ENCODE assay signal across 8 mouse cellular contexts in genomic region chr7:35233861-35234260, GRCm38 (mm10). TPM values are rescaled to one million over a fixed set of nuclear protein-coding genes. Genes with fewer than 3 reads are reported as not detected.
DNase-seq lines count a peak whose midpoint lies in the region; ATAC-seq and TF ChIP-seq lines count a peak whose summit lies in the region.

No protein-coding gene starts in this region.

- H3K9me3 ChIP-seq in heart, embryonic 13.5 days = no peaks in the 10 kb centered on the region
- H3K9me3 ChIP-seq in ES-E14 (ENCODE audit: control insufficient read depth, insufficient read depth, low read depth, low read length) = no peaks in the 10 kb centered on the region
- H3K9me3 ChIP-seq in forebrain, embryonic 11.5 days (ENCODE audit: control insufficient read depth, low read length) = no peaks in the 10 kb centered on the region
- H3K9me3 ChIP-seq in liver, embryonic 15.5 days (replicated peaks) = no peaks in the 10 kb centered on the region

- DNase-seq in heart, adult 9 months (ENCODE audit: low spot score in 2 of 2) = no peak
- DNase-seq in ES-E14 (ENCODE audit: low read depth, low spot score) = no peak
- no peak for DNase-seq in forebrain, embryonic 11.5 days (ENCODE audit: low spot score)
- DNase-seq in right cerebral cortex, postnatal 4 days = no peak
- DNase-seq in left cerebral cortex, postnatal 4 days = no peak
- DNase-seq in urinary bladder, adult 18-20 months (ENCODE audit: low spot score in 2 of 2) = no peak

- peak overlapping the region; percentile 83 for H3K9ac ChIP-seq in heart, embryonic 13.5 days
- H3K9ac ChIP-seq in ES-E14 (ENCODE audit: insufficient read depth, low read depth, low read length, poor library complexity, severe bottlenecking) = peak overlapping the region; percentile 70
- peak overlapping the region; percentile 66 for H3K9ac ChIP-seq in forebrain, embryonic 11.5 days (ENCODE audit: low read length)
- H3K9ac ChIP-seq in liver, embryonic 15.5 days = peak overlapping the region; percentile 43

- peak overlapping the region; percentile 85 for H3K27ac ChIP-seq in heart, embryonic 13.5 days (replicated peaks)
- no peak overlapping the region for H3K27ac ChIP-seq in ES-E14 (ENCODE audit: insufficient read depth, low read depth, low read length, poor library complexity, severe bottlenecking)
- peak overlapping the region; percentile 76; the same call in 1 of the 2 replicates for H3K27ac ChIP-seq in forebrain, embryonic 11.5 days (ENCODE audit: low read depth, low read length)
- H3K27ac ChIP-seq in liver, embryonic 15.5 days (replicated peaks) = no peak overlapping the region

- in situ Hi-C loops in ES-E14 (cut with MboI; ENCODE audit: low sequenced_read_pairs in 2 of 2, unreplicated experiment in 2 of 2) = no loop called here

- H3K36me3 ChIP-seq in heart, embryonic 13.5 days = no peaks in the 10 kb centered on the region
- no peaks in the 10 kb centered on the region for H3K36me3 ChIP-seq in ES-E14 (ENCODE audit: control insufficient read depth, insufficient read depth, low read length, poor library complexity, severe bottlenecking)
- no peaks in the 10 kb centered on the region for H3K36me3 ChIP-seq in forebrain, embryonic 11.5 days (ENCODE audit: control insufficient read depth, insufficient read depth, low read length)
- no peaks in the 10 kb centered on the region for H3K36me3 ChIP-seq in liver, embryonic 15.5 days (replicated peaks)

- 45% methylated on average over 12 of the region's 12 CpGs for WGBS in heart, embryonic 13.5 days
- 49% methylated on average over 12 of the region's 12 CpGs for WGBS in forebrain, embryonic 11.5 days
- WGBS in liver, embryonic 15.5 days (ENCODE audit: insufficient replicate concordance) = 53% methylated on average over 12 of the region's 12 CpGs

- peak overlapping the region; percentile 72 for H3K4me2 ChIP-seq in heart, embryonic 13.5 days
- H3K4me2 ChIP-seq in forebrain, embryonic 11.5 days (ENCODE audit: low read depth, low read length, severe bottlenecking) = peak overlapping the region; percentile 47
- peak overlapping the region; percentile 73 for H3K4me2 ChIP-seq in liver, embryonic 15.5 days

- peak overlapping the region; percentile 72 for H3K4me3 ChIP-seq in heart, embryonic 13.5 days
- peak overlapping the region; percentile 58 to 63 for H3K4me3 ChIP-seq in ES-E14 (ENCODE audit: insufficient read depth in 1 of 2, low read depth in 1 of 2, low read length in 2 of 2, poor library complexity in 1 of 2, severe bottlenecking in 1 of 2)
- H3K4me3 ChIP-seq in forebrain, embryonic 11.5 days (ENCODE audit: low read depth, low read length) = peak overlapping the region; percentile 55
- H3K4me3 ChIP-seq in liver, embryonic 15.5 days (replicated peaks) = peak overlapping the region; percentile 64

- peaks cover 6% of the 10 kb centered on the region for H3K4me1 ChIP-seq in heart, embryonic 13.5 days
- H3K4me1 ChIP-seq in ES-E14 (ENCODE audit: control insufficient read depth in 2 of 2, insufficient read depth in 2 of 2, low read length in 2 of 2, poor library complexity in 1 of 2) = peaks cover 0 to 4% of the 10 kb centered on the region in 2 experiments; a peak in 1 of 4 replicates
- H3K4me1 ChIP-seq in forebrain, embryonic 11.5 days (replicated peaks; ENCODE audit: control insufficient read depth, insufficient read depth, low read length) = 0 out of 2 replicates have a peak, but pooled peaks cover 2% of the 10 kb centered on the region
- peaks cover 14% of the 10 kb centered on the region for H3K4me1 ChIP-seq in liver, embryonic 15.5 days (replicated peaks)

- intact Hi-C loops in left cerebral cortex, postnatal 4 days (cut with DNase I) = no loop called here

- H3K27me3 ChIP-seq in heart, embryonic 13.5 days (replicated peaks) = no peaks in the 10 kb centered on the region
- no peaks in the 10 kb centered on the region for H3K27me3 ChIP-seq in forebrain, embryonic 11.5 days (ENCODE audit: control insufficient read depth, insufficient read depth, low read length)
- H3K27me3 ChIP-seq in liver, embryonic 15.5 days = no peaks in the 10 kb centered on the region

- no peak for ATAC-seq in heart, embryonic 13.5 days (ENCODE audit: extremely low read depth, insufficient number of reproducible peaks, low FRiP score, low TSS enrichment)
- ATAC-seq in forebrain, embryonic 11.5 days (replicated peaks; ENCODE audit: low FRiP score) = no peak
- ATAC-seq in liver, embryonic 15.5 days (ENCODE audit: insufficient read depth) = no peak

TF ChIP-seq in ES-E14, 5 proteins besides CTCF, POLR2A, EP300 and RAD21:
- no peak for TF ChIP-seq CHD2 (IDR thresholded peaks at IDR 0.05; ENCODE audit: low read depth, low read length)
- no peak for TF ChIP-seq ZC3H11A (IDR thresholded peaks at IDR 0.05; ENCODE audit: borderline replicate concordance, low read depth, low read length)
- TF ChIP-seq ZNF384 (IDR thresholded peaks at IDR 0.05; ENCODE audit: low read depth, low read length) = no peak
- no peak for TF ChIP-seq MAFK (IDR thresholded peaks at IDR 0.05; ENCODE audit: insufficient read depth, low read depth, low read length)
- TF ChIP-seq HCFC1 (IDR thresholded peaks at IDR 0.05; ENCODE audit: borderline replicate concordance, insufficient read depth, low read length) = no peak

RNA-seq across cellular contexts. Expression of gene Lrp3, which starts 18.6 kb away (rescaled TPM):
- 1.6 and 1.7 TPM in 2 replicates for polyA plus RNA-seq in heart, embryonic 13.5 days (2015; fragmentation: Nextera tagmentation; extraction: Ambion mirVana)
- 3.1 and 3.7 TPM in 2 replicates for total RNA-seq in ES-E14 (2012; rRNA removed)
- polyA plus RNA-seq in forebrain, embryonic 11.5 days (2014; fragmentation: Nextera tagmentation; extraction: Ambion mirVana) = 18.6 and 19.1 TPM in 2 replicates
- polyA plus RNA-seq in liver, embryonic 15.5 days (2015; fragmentation: Nextera tagmentation; extraction: Ambion mirVana) = 0.40 and 0.50 TPM in 2 replicates
- total RNA-seq in left cerebral cortex, postnatal 4 days (2021) = 100 to 1,000 TPM; 102 to 107 TPM

RNA-seq across cellular contexts. Expression of gene Slc7a10, which starts 47.7 kb away (rescaled TPM):
- 1.1 and 2.2 TPM in 2 replicates for polyA plus RNA-seq in heart, embryonic 13.5 days (2015; fragmentation: Nextera tagmentation; extraction: Ambion mirVana)
- total RNA-seq in ES-E14 (2012; rRNA removed) = 0.26 TPM in 1 of 2 replicates, not detected in the other
- 0.67 and 1.0 TPM in 2 replicates for polyA plus RNA-seq in forebrain, embryonic 11.5 days (2014; fragmentation: Nextera tagmentation; extraction: Ambion mirVana)
- polyA plus RNA-seq in liver, embryonic 15.5 days (2015; fragmentation: Nextera tagmentation; extraction: Ambion mirVana) = 0.60 and 1.0 TPM in 2 replicates
- 10 to 100 TPM; 18.3 to 21.5 TPM for total RNA-seq in left cerebral cortex, postnatal 4 days (2021)

Comparison
In these comparisons a context has a peak if more than half of its experiments do, and no peak if none do; other contexts are left out.
1. H3K27ac ChIP-seq: peak in heart, embryonic 13.5 days (single experiment) and forebrain, embryonic 11.5 days (single experiment); none in ES-E14 (single experiment) and liver, embryonic 15.5 days (single experiment).
2. Peak in every context shown above with its lines, with median percentiles within 50 percentile points of each other: H3K4me2 ChIP-seq, H3K4me3 ChIP-seq and H3K9ac ChIP-seq.